Mouse (Mus musculus) testis, adult 2 months (tissue): ENCODE results near the gene Pgm5. TPM values are rescaled to one million over a fixed set of nuclear protein-coding genes. Genes with fewer than 3 reads are reported as not detected.
A peak's percentile ranks its signal among the peaks of the same experiment; 100 is the strongest.

Source experiments
- H3K27ac ChIP-seq: fragments of 200-500 bp; 2 replicates; pipeline ENCODE4 v1.5.1; 2012; ENCODE audit warnings: low read depth, low read length; ENCODE audit not compliant: control insufficient read depth, insufficient read depth
- H3K27me3 ChIP-seq: fragments of 200-500 bp; 2 replicates; pipeline ENCODE4 v1.6.1; 2012; ENCODE audit warnings: mild to moderate bottlenecking, low read length, moderate library complexity; ENCODE audit not compliant: control insufficient read depth, insufficient read depth
- H3K36me3 ChIP-seq: fragments of 200-500 bp; 2 replicates; pipeline ENCODE4 v1.6.1; 2012; ENCODE audit warnings: mild to moderate bottlenecking, low read length; ENCODE audit not compliant: control insufficient read depth, insufficient read depth
- H3K4me1 ChIP-seq: fragments of 200-500 bp; 2 replicates; pipeline ENCODE4 v1.6.1; 2012; ENCODE audit warnings: low read length; ENCODE audit not compliant: control insufficient read depth, insufficient read depth
- H3K4me3 ChIP-seq: fragments of 200-500 bp; 2 replicates; pipeline ENCODE4 v1.5.1; 2012; ENCODE audit warnings: low read depth, mild to moderate bottlenecking, low read length, moderate library complexity, mixed read lengths; ENCODE audit not compliant: control insufficient read depth
- CTCF ChIP-seq: fragments of 200-500 bp; IDR thresholded peaks from 2 replicates; pipeline ENCODE4 v1.5.1; 2012; ENCODE audit warnings: low read depth, mild to moderate bottlenecking, inconsistent platforms, low read length, moderate library complexity; ENCODE audit not compliant: control insufficient read depth, insufficient read depth, insufficient replicate concordance
- POLR2A ChIP-seq: fragments of 200-500 bp; IDR thresholded peaks from 2 replicates; pipeline ENCODE4 v1.6.1; 2012; ENCODE audit warnings: low read depth, mild to moderate bottlenecking, inconsistent platforms, low read length, moderate library complexity; ENCODE audit not compliant: control insufficient read depth
- polyA plus RNA-seq: library from polyadenylated mRNA; depleted of rRNA; stranded (reverse); fragments of >200 nt; gene quantifications from 2 replicates; pipeline ENCODE4 v1.2.3, GENCODE M21; 2012; rRNA removed

Gene Pgm5
- polyA plus RNA-seq, 1 experiment, result 0.38 TPM

- no peak overlapping the region for H3K27ac ChIP-seq
- H3K4me1 ChIP-seq, result no peaks in the 10 kb centered on the region
- no peak overlapping the region for H3K4me3 ChIP-seq
- no peaks in the 10 kb centered on the region for H3K27me3 ChIP-seq
- TF ChIP-seq CTCF (no peak), POLR2A (no peak)
- H3K36me3 ChIP-seq, result no peaks in the 10 kb centered on the region
These were observed 213.6 kb downstream of the Pgm5 start for GRCm38 (mm10) chr19:24648016-24648415.

GRCm38 (mm10) chr19:24646162-24646829 lies 215.4 kb downstream of the Pgm5 start:
- no peaks in the 10 kb centered on the region for H3K27me3 ChIP-seq
- no peak overlapping the region for H3K27ac ChIP-seq
- H3K36me3 ChIP-seq, result no peaks in the 10 kb centered on the region
- TF ChIP-seq POLR2A (no peak), CTCF (no peak)
- H3K4me3 ChIP-seq, result no peak overlapping the region
- no peaks in the 10 kb centered on the region for H3K4me1 ChIP-seq

GRCm38 (mm10) chr19:24644971-24645370 lies 216.7 kb downstream of the Pgm5 start:
- Histone ChIP-seq H3K4me3 (no peak overlapping the region), H3K27me3 (no peaks in the 10 kb centered on the region), H3K4me1 (0 out of 2 replicates have a peak, but pooled peaks cover 3% of the 10 kb centered on the region), H3K36me3 (no peaks in the 10 kb centered on the region), H3K27ac (no peak overlapping the region)
- TF ChIP-seq CTCF (no peak), POLR2A (no peak)

GRCm38 (mm10) chr19:24640982-24641381 lies 220.7 kb downstream of the Pgm5 start:
- H3K4me1 ChIP-seq, result 0 out of 2 replicates have a peak, but pooled peaks cover 3% of the 10 kb centered on the region
- TF ChIP-seq CTCF, result no peak
- TF ChIP-seq POLR2A, result no peak
- no peaks in the 10 kb centered on the region for H3K36me3 ChIP-seq
- peak overlapping the region; percentile 27 for H3K4me3 ChIP-seq
- H3K27me3 ChIP-seq, result no peaks in the 10 kb centered on the region
- no peak overlapping the region for H3K27ac ChIP-seq

- no peak overlapping the region for H3K4me3 ChIP-seq
- TF ChIP-seq CTCF (no peak), POLR2A (no peak)
- H3K27me3 ChIP-seq, result no peaks in the 10 kb centered on the region
- H3K4me1 ChIP-seq, result 0 out of 2 replicates have a peak, but pooled peaks cover 3% of the 10 kb centered on the region
- H3K27ac ChIP-seq, result no peak overlapping the region
- H3K36me3 ChIP-seq, result no peaks in the 10 kb centered on the region
These were observed 223.7 kb downstream of the Pgm5 start for GRCm38 (mm10) chr19:24637988-24638387.

DNA sequence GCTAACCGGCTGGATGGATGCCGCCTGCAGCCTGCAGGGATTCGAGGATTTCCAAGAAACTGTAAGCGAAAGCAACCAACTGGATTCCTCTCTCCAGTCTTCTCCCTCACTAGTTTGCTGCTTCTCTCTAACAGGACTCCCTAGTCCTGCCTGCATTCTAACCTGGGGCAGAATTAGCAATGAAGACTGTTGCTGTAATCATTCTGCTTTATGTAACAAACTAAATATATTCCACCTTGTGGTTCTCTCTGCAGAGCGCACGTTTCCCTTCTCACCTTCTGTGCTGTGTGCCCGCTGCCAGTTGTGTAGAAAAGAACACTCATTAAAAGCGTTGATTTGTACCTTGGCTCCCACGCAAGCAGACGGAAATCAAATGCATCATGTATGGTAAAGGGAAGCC lies 225.0 kb downstream of the Pgm5 start:
- H3K27me3 ChIP-seq, result no peaks in the 10 kb centered on the region

DNA sequence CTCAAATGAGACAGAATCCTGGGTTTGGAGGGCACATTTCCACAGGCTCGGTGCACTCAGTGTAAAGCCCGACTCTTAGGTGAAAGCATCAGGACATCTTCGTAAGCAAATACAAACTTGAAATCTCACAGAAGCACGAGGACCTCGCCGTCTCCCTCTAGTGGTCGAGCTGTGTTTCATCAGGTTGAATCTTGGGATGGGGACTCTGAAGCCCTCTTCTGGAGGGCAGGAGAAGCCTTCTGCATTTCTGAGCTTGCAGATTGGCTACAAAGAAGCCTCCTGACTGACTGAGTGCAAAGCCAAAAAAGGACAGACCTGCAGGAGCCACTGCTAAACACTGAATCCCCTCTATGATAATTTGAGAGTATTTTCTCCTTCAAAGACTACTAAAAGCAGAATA lies 227.1 kb downstream of the Pgm5 start:
- TF ChIP-seq CTCF, result peak; percentile 70
- no peak for TF ChIP-seq POLR2A
- H3K4me3 ChIP-seq, result no peak overlapping the region
- H3K36me3 ChIP-seq, result no peaks in the 10 kb centered on the region
- no peaks in the 10 kb centered on the region for H3K27me3 ChIP-seq
- H3K27ac ChIP-seq, result no peak overlapping the region
- no peaks in the 10 kb centered on the region for H3K4me1 ChIP-seq

More for the DNA sequence above, 225.0 kb downstream of the Pgm5 start:
- Histone ChIP-seq H3K36me3 (no peaks in the 10 kb centered on the region), H3K4me3 (no peak overlapping the region), H3K4me1 (0 out of 2 replicates have a peak, but pooled peaks cover 3% of the 10 kb centered on the region), H3K27ac (no peak overlapping the region)
- TF ChIP-seq POLR2A (no peak), CTCF (no peak)

Other genes with a start within 250 kb of the Pgm5 start
- 0.06 TPM in 2 replicates for gene Tmem252, start 187.8 kb downstream of the Pgm5 start, polyA plus RNA-seq
- 10.2 and 14.2 TPM in 2 replicates for gene Gm10053, start 13.8 kb upstream of the Pgm5 start, polyA plus RNA-seq
- gene Foxd4, start 39.3 kb upstream of the Pgm5 start, polyA plus RNA-seq, result not detected in 2 replicates
- 9.3 and 10.8 TPM in 2 replicates for gene Cbwd1, start 99.8 kb upstream of the Pgm5 start, polyA plus RNA-seq
- 2.9 and 3.8 TPM in 2 replicates for gene Dock8, start 137.7 kb upstream of the Pgm5 start, polyA plus RNA-seq